Comparison of ENCODE assay signal across 8 mouse cellular contexts in the genomic region with DNA sequence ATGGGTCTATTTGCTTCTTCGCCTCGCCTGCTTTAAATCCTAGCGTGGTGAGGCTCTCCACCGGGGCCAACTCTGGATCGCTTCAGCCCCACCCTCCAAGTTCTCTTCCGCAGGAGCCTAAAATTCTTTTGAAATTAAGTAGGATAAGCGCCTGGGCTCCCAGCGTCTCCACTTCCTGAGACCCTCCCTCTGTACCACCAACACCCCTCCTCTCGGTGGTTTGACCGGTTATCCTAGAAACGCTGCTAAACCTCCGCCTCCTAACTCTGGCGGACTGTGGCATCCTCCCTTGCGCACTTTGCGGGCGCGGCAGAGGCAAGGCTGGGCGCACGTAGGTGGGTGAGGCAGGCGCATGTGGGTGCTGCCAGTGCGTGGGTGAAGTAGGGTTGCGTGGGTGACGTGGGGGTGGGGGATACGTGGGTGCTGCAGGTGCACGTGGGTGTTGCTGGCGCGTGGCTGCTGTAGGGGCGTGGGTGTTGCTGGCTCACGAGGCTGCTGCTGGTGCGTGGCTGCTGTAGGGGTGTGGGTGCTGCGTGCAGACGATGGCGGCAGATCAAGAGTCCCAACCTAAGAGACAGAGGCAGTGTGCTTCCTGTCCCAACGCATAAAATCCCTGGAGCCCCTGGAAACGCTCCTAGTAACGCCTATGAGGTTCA. TPM values are rescaled to one million over a fixed set of nuclear protein-coding genes. Genes with fewer than 3 reads are reported as not detected.
A peak's percentile ranks its signal among the peaks of the same experiment; 100 is the strongest.
DNase-seq lines count a peak whose midpoint lies in the region; ATAC-seq lines count a peak whose summit lies in the region.

No protein-coding gene starts in this region.

- WGBS in hindbrain, embryonic 10.5 days: under 1% methylated on average over 36 of the region's 36 CpGs
- under 1% methylated on average over 36 of the region's 36 CpGs for WGBS in limb, embryonic 10.5 days

- DNase-seq in kidney, postnatal 10 days: peak; percentile 16
- no peak for DNase-seq in kidney, adult 9 months
- peak; percentile 49 for DNase-seq in hindbrain, embryonic 10.5 days (ENCODE audit: low spot score)
- peak; percentile 59 for DNase-seq in limb, embryonic 10.5 days (ENCODE audit: low spot score)
- peak; percentile 62 for DNase-seq in retina, postnatal 1 day
- no peak for DNase-seq in cerebellum, adult 8-10 months

- peak; percentile 42; the same call in 1 of the 2 replicates for ATAC-seq in common myeloid progenitor, adult 5-6 weeks (replicated peaks; ENCODE audit: low read depth, poor library complexity, severe bottlenecking)
- no peak for ATAC-seq in megakaryocyte progenitor cell, adult 5-6 weeks (replicated peaks; ENCODE audit: poor library complexity)

- H3K27ac ChIP-seq in hindbrain, embryonic 10.5 days: peak overlapping the region; percentile 78
- peak overlapping the region; percentile 62 for H3K27ac ChIP-seq in limb, embryonic 10.5 days

- H3K9me3 ChIP-seq in hindbrain, embryonic 10.5 days: no peaks in the 10 kb centered on the region
- H3K9me3 ChIP-seq in limb, embryonic 10.5 days (replicated peaks): no peaks in the 10 kb centered on the region

- H3K4me3 ChIP-seq in hindbrain, embryonic 10.5 days: peak overlapping the region; percentile 66
- peak overlapping the region; percentile 58 for H3K4me3 ChIP-seq in limb, embryonic 10.5 days

- peaks cover 15% of the 10 kb centered on the region for H3K4me1 ChIP-seq in hindbrain, embryonic 10.5 days (replicated peaks)
- peaks cover 9% of the 10 kb centered on the region for H3K4me1 ChIP-seq in limb, embryonic 10.5 days

- H3K27me3 ChIP-seq in hindbrain, embryonic 10.5 days (ENCODE audit: insufficient read depth, poor library complexity, severe bottlenecking): peaks cover 22% of the 10 kb centered on the region; the same call in 1 of the 2 replicates
- peaks cover 38% of the 10 kb centered on the region for H3K27me3 ChIP-seq in limb, embryonic 10.5 days (ENCODE audit: low read depth, poor library complexity, severe bottlenecking)

- no peaks in the 10 kb centered on the region for H3K36me3 ChIP-seq in hindbrain, embryonic 10.5 days
- H3K36me3 ChIP-seq in limb, embryonic 10.5 days: no peaks in the 10 kb centered on the region

RNA-seq across cellular contexts. Expression of a gene that starts 25.6 kb away (rescaled TPM):
- total RNA-seq in common myeloid progenitor, adult 5-6 weeks (2017): not detected in 2 replicates
- polyA plus RNA-seq in hindbrain, embryonic 10.5 days (2016; fragmentation: Nextera tagmentation; extraction: Ambion mirVana): 1.9 and 3.2 TPM in 2 replicates
- polyA plus RNA-seq in limb, embryonic 10.5 days (2016; fragmentation: Nextera tagmentation; extraction: Ambion mirVana): 0.11 and 0.14 TPM in 2 replicates
- total RNA-seq in megakaryocyte progenitor cell, adult 5-6 weeks (2015): not detected in 2 replicates
- not detected in 2 replicates for total RNA-seq in megakaryocyte progenitor cell, adult 5-6 weeks (2017)

RNA-seq across cellular contexts. Expression of a gene that starts 50.2 kb away (rescaled TPM):
- 260 and 278 TPM in 2 replicates for total RNA-seq in common myeloid progenitor, adult 5-6 weeks (2017)
- polyA plus RNA-seq in hindbrain, embryonic 10.5 days (2016; fragmentation: Nextera tagmentation; extraction: Ambion mirVana): 329 and 366 TPM in 2 replicates
- polyA plus RNA-seq in limb, embryonic 10.5 days (2016; fragmentation: Nextera tagmentation; extraction: Ambion mirVana): 393 and 424 TPM in 2 replicates
- 499 and 603 TPM in 2 replicates for total RNA-seq in megakaryocyte progenitor cell, adult 5-6 weeks (2015)
- 233 and 253 TPM in 2 replicates for total RNA-seq in megakaryocyte progenitor cell, adult 5-6 weeks (2017)

RNA-seq across cellular contexts. Expression of a gene that starts 56.7 kb away (rescaled TPM):
- total RNA-seq in common myeloid progenitor, adult 5-6 weeks (2017): 27.0 and 29.1 TPM in 2 replicates
- polyA plus RNA-seq in hindbrain, embryonic 10.5 days (2016; fragmentation: Nextera tagmentation; extraction: Ambion mirVana): 27.4 and 31.6 TPM in 2 replicates
- polyA plus RNA-seq in limb, embryonic 10.5 days (2016; fragmentation: Nextera tagmentation; extraction: Ambion mirVana): 25.4 and 27.8 TPM in 2 replicates
- total RNA-seq in megakaryocyte progenitor cell, adult 5-6 weeks (2015): 13.9 and 15.9 TPM in 2 replicates
- 24.6 and 25.0 TPM in 2 replicates for total RNA-seq in megakaryocyte progenitor cell, adult 5-6 weeks (2017)

Comparison
In these comparisons a context has a peak if more than half of its experiments do, and no peak if none do; other contexts are left out.
1. DNase-seq: peak in kidney, postnatal 10 days (single experiment), hindbrain, embryonic 10.5 days (single experiment), limb, embryonic 10.5 days (single experiment) and retina, postnatal 1 day (single experiment); none in kidney, adult 9 months (single experiment) and cerebellum, adult 8-10 months (single experiment).